Mouse (Mus musculus) thymus, adult 2 months (tissue): ENCODE data around the gene Gng10. TPM values are rescaled to one million over a fixed set of nuclear protein-coding genes. Genes with fewer than 3 reads are reported as not detected.

Experiments
- DNase-seq: peaks from one replicate; pipeline ENCODE4 v3.0.0; 2021
- H3K27ac ChIP-seq: fragments of 200-500 bp; 2 replicates; pipeline ENCODE4 v1.5.1; 2012; ENCODE audit warnings: low read length, control low read depth; ENCODE audit not compliant: control insufficient read depth, insufficient read depth
- H3K27me3 ChIP-seq: fragments of 200-500 bp; 2 replicates; pipeline ENCODE4 v1.6.1; 2012; ENCODE audit warnings: mild to moderate bottlenecking, low read length, moderate library complexity, mixed read lengths; ENCODE audit not compliant: control insufficient read depth, insufficient read depth
- H3K36me3 ChIP-seq: fragments of 200-500 bp; 2 replicates; pipeline ENCODE4 v1.6.1; 2012; ENCODE audit warnings: mild to moderate bottlenecking, low read length, moderate library complexity; ENCODE audit not compliant: control insufficient read depth, insufficient read depth
- H3K4me1 ChIP-seq: fragments of 200-500 bp; replicated peaks from 2 replicates; pipeline ENCODE4 v1.6.1; 2012; ENCODE audit warnings: low read length; ENCODE audit not compliant: control insufficient read depth, insufficient read depth
- H3K4me3 ChIP-seq: fragments of 200-500 bp; 2 replicates; pipeline ENCODE4 v1.5.1; 2012; ENCODE audit warnings: mild to moderate bottlenecking, low read length, control low read depth, moderate library complexity; ENCODE audit not compliant: control insufficient read depth, insufficient read depth
- CTCF ChIP-seq: fragments of 200-500 bp; IDR thresholded peaks from 2 replicates; pipeline ENCODE4 v1.5.1; 2012; ENCODE audit warnings: mild to moderate bottlenecking, control low read depth, low read length, moderate library complexity, borderline replicate concordance; ENCODE audit not compliant: control insufficient read depth, poor library complexity, insufficient read depth; ENCODE audit errors: extremely low read depth
- POLR2A ChIP-seq: fragments of 200-500 bp; IDR thresholded peaks from 2 replicates; pipeline ENCODE4 v1.6.1; 2012; ENCODE audit warnings: mild to moderate bottlenecking, low read length, control low read depth, moderate library complexity; ENCODE audit not compliant: control insufficient read depth, poor library complexity, insufficient read depth; ENCODE audit errors: extremely low read depth
- WGBS: fragments of 180-500 bp; shearing (Covaris S2); methylation state at CpG from one replicate; pipeline ENCODE4 v1.1.7; 2018; 5-methylcytosine and 5-hydroxymethylcytosine counted together
- polyA plus RNA-seq: library from polyadenylated mRNA; depleted of rRNA; stranded (reverse); fragments of >200 nt; gene quantifications from 2 replicates; pipeline ENCODE4 v1.2.3, GENCODE M21; 2012

The Gng10 gene
- polyA plus RNA-seq, 1 experiment: 32.7 TPM

- H3K27ac ChIP-seq: no peak overlapping the region
- no peak overlapping the region for H3K4me3 ChIP-seq
- no peak for TF ChIP-seq POLR2A
- no peak for TF ChIP-seq CTCF
- 7% methylated on average over 4 of the region's 4 CpGs for WGBS
- DNase-seq: peak; percentile 19
- no peaks in the 10 kb centered on the region for H3K27me3 ChIP-seq
- H3K4me1 ChIP-seq: peaks cover 14% of the 10 kb centered on the region
- no peaks in the 10 kb centered on the region for H3K36me3 ChIP-seq
These were observed 25.2 kb upstream of the Gng10 start for GRCm38 (mm10) chr4:59009696-59010095.

GRCm38 (mm10) chr4:59011446-59011845 lies 23.4 kb upstream of the Gng10 start:
- 69% methylated on average over 3 of the region's 3 CpGs for WGBS
- H3K36me3 ChIP-seq: no peaks in the 10 kb centered on the region
- H3K27ac ChIP-seq: no peak overlapping the region
- H3K4me3 ChIP-seq: no peak overlapping the region
- peaks cover 14% of the 10 kb centered on the region for H3K4me1 ChIP-seq
- no peak for DNase-seq
- no peak for TF ChIP-seq POLR2A
- no peak for TF ChIP-seq CTCF
- H3K27me3 ChIP-seq: no peaks in the 10 kb centered on the region

GRCm38 (mm10) chr4:59015181-59015580 lies 19.7 kb upstream of the Gng10 start:
- H3K4me1 ChIP-seq: peaks cover 4% of the 10 kb centered on the region
- TF ChIP-seq POLR2A: no peak
- peaks cover 2% of the 10 kb centered on the region; the same call in 1 of the 2 replicates for H3K36me3 ChIP-seq
- no peak overlapping the region for H3K27ac ChIP-seq
- no peaks in the 10 kb centered on the region for H3K27me3 ChIP-seq
- DNase-seq: no peak
- WGBS: 93% methylated on average over 3 of the region's 3 CpGs
- H3K4me3 ChIP-seq: no peak overlapping the region

- peaks cover 4% of the 10 kb centered on the region; the same call in 1 of the 2 replicates for H3K36me3 ChIP-seq
- no peaks in the 10 kb centered on the region; the same call in 1 of the 2 replicates for H3K4me1 ChIP-seq
- H3K4me3 ChIP-seq: no peak overlapping the region
- H3K27ac ChIP-seq: no peak overlapping the region
- DNase-seq: no peak
- no peaks in the 10 kb centered on the region for H3K27me3 ChIP-seq
- TF ChIP-seq POLR2A: no peak
- TF ChIP-seq CTCF: no peak
- WGBS: 99% methylated on average over 2 of the region's 2 CpGs
These were observed 18.0 kb upstream of the Gng10 start for GRCm38 (mm10) chr4:59016922-59017321.

- no peaks in the 10 kb centered on the region for H3K36me3 ChIP-seq
- WGBS: 69% methylated on average over 10 of the region's 10 CpGs
- peaks cover 12% of the 10 kb centered on the region for H3K4me1 ChIP-seq
- no peak overlapping the region for H3K27ac ChIP-seq
- DNase-seq: no peak
- no peaks in the 10 kb centered on the region for H3K27me3 ChIP-seq
- no peak overlapping the region for H3K4me3 ChIP-seq
- TF ChIP-seq POLR2A (no peak), CTCF (no peak)
These were observed 467 bp upstream of the Gng10 start for GRCm38 (mm10) chr4:59034325-59034917.

- H3K4me1 ChIP-seq: peaks cover 14% of the 10 kb centered on the region
- no peaks in the 10 kb centered on the region for H3K27me3 ChIP-seq
- no peak overlapping the region for H3K27ac ChIP-seq
- TF ChIP-seq CTCF (no peak), POLR2A (no peak)
- H3K36me3 ChIP-seq: no peaks in the 10 kb centered on the region
- H3K4me3 ChIP-seq: peak overlapping the region; percentile 86
- WGBS: 44% methylated on average over 18 of the region's 18 CpGs
- DNase-seq: no peak
These were observed 980 bp downstream of the Gng10 start for GRCm38 (mm10) chr4:59035786-59036350.

GRCm38 (mm10) chr4:59036490-59037127 lies 1.7 kb downstream of the Gng10 start:
- H3K4me3 ChIP-seq: no peak overlapping the region
- DNase-seq: peak; percentile 76
- 15% methylated on average over 13 of the region's 13 CpGs for WGBS

More at GRCm38 (mm10) chr4:59036490-59037127, 1.7 kb downstream of the Gng10 start:
- Histone ChIP-seq H3K27ac (no peak overlapping the region), H3K27me3 (no peaks in the 10 kb centered on the region), H3K36me3 (no peaks in the 10 kb centered on the region), H3K4me1 (peaks cover 15% of the 10 kb centered on the region)
- TF ChIP-seq CTCF: no peak
- TF ChIP-seq POLR2A: no peak
